Mouse (Mus musculus) intestine, embryonic 16.5 days (tissue): ENCODE measurements at regions not wholly inside any gene's neighbourhood (a gene's known extent, or its start where the extent isn't known, plus 50 kb on each side); places are given as distances from the start of the nearest gene placed in this dataset.

Source experiments
- ATAC-seq: fragments of 200-750 bp; cut with Nextera tagmentation; 2 replicates; pipeline ENCODE4 v1.8.0; 2017; ENCODE audit warnings: moderate TSS enrichment, moderate library complexity
- H3K27ac ChIP-seq: fragments of 300-500 bp; sonication (generic); 2 replicates; pipeline ENCODE4 v1.5.1; 2014; ENCODE audit warnings: mild to moderate bottlenecking, low read length
- H3K27me3 ChIP-seq: fragments of 300-500 bp; sonication (generic); replicated peaks from 2 replicates; pipeline ENCODE4 v1.6.1; 2014; ENCODE audit warnings: low read length, control low read depth, mixed read lengths; ENCODE audit not compliant: control insufficient read depth, insufficient read depth
- H3K36me3 ChIP-seq: fragments of 300-500 bp; sonication (generic); 2 replicates; pipeline ENCODE4 v1.6.1; 2014; ENCODE audit warnings: low read length, control low read depth; ENCODE audit not compliant: control insufficient read depth, insufficient read depth
- H3K4me1 ChIP-seq: fragments of 300-500 bp; sonication (generic); 2 replicates; pipeline ENCODE4 v1.6.1; 2014; ENCODE audit warnings: low read length, control low read depth, mixed read lengths; ENCODE audit not compliant: control insufficient read depth, insufficient read depth
- H3K4me2 ChIP-seq: fragments of 300-500 bp; sonication (generic); 2 replicates; pipeline ENCODE4 v1.6.1; 2014; ENCODE audit warnings: low read depth, low read length, control low read depth
- H3K4me3 ChIP-seq: fragments of 300-500 bp; sonication (generic); 2 replicates; pipeline ENCODE4 v1.5.1; 2014; ENCODE audit warnings: mild to moderate bottlenecking, low read length
- H3K9ac ChIP-seq: fragments of 300-500 bp; sonication (generic); 2 replicates; pipeline ENCODE4 v1.6.1; 2014; ENCODE audit warnings: low read depth, low read length
- H3K9me3 ChIP-seq: fragments of 300-500 bp; sonication (generic); 2 replicates; pipeline ENCODE4 v1.6.1; 2016; ENCODE audit warnings: low read length, control low read depth; ENCODE audit not compliant: control insufficient read depth
- WGBS: fragments of 180-500 bp; shearing (Covaris S2); extraction: QIAGEN DNeasy Blood & Tissue Kit; methylation state at CpG from one replicate; pipeline ENCODE4 v1.1.7; 2014; 5-methylcytosine and 5-hydroxymethylcytosine counted together

- WGBS, result 70% methylated on average over 7 of the region's 7 CpGs
- Histone ChIP-seq H3K9ac (no peak overlapping the region), H3K27ac (no peak overlapping the region), H3K36me3 (no peaks in the 10 kb centered on the region), H3K4me3 (no peak overlapping the region), H3K9me3 (no peaks in the 10 kb centered on the region), H3K4me2 (no peak overlapping the region), H3K27me3 (no peaks in the 10 kb centered on the region), H3K4me1 (no peaks in the 10 kb centered on the region)
- ATAC-seq, result no peak
These were observed 233.3 kb upstream of the Sox11 start for GRCm38 (mm10) chr12:27575629-27576028.

GRCm38 (mm10) chr12:27567250-27567649, 224.9 kb upstream of the Sox11 start:
- no peaks in the 10 kb centered on the region for H3K4me1 ChIP-seq
- no peaks in the 10 kb centered on the region for H3K36me3 ChIP-seq
- no peaks in the 10 kb centered on the region for H3K9me3 ChIP-seq
- no peak overlapping the region for H3K27ac ChIP-seq
- WGBS, result 59% methylated on average over 3 of the region's 3 CpGs
- H3K4me2 ChIP-seq, result no peak overlapping the region
- no peak overlapping the region for H3K9ac ChIP-seq
- ATAC-seq, result no peak
- H3K27me3 ChIP-seq, result no peaks in the 10 kb centered on the region
- no peak overlapping the region for H3K4me3 ChIP-seq

GRCm38 (mm10) chr12:27565965-27566507, 223.7 kb upstream of the Sox11 start:
- 48% methylated on average over 8 of the region's 8 CpGs for WGBS
- Histone ChIP-seq H3K4me1 (no peaks in the 10 kb centered on the region), H3K27ac (no peak overlapping the region), H3K4me3 (no peak overlapping the region), H3K27me3 (no peaks in the 10 kb centered on the region), H3K4me2 (no peak overlapping the region), H3K9me3 (no peaks in the 10 kb centered on the region), H3K36me3 (no peaks in the 10 kb centered on the region), H3K9ac (no peak overlapping the region)
- no peak for ATAC-seq

- ATAC-seq, result no peak
- no peak overlapping the region for H3K9ac ChIP-seq
- 74% methylated on average over 5 of the region's 5 CpGs for WGBS
These were observed 222.4 kb upstream of the Sox11 start for GRCm38 (mm10) chr12:27564641-27565306.

GRCm38 (mm10) chr12:27563900-27564299, 221.5 kb upstream of the Sox11 start:
- no peak overlapping the region for H3K4me3 ChIP-seq
- no peak overlapping the region for H3K9ac ChIP-seq
- no peak overlapping the region for H3K4me2 ChIP-seq
- WGBS, result 58% methylated on average over 3 of the region's 3 CpGs
- no peak for ATAC-seq
- no peak overlapping the region for H3K27ac ChIP-seq
- H3K27me3 ChIP-seq, result no peaks in the 10 kb centered on the region
- no peaks in the 10 kb centered on the region for H3K4me1 ChIP-seq
- H3K9me3 ChIP-seq, result no peaks in the 10 kb centered on the region
- no peaks in the 10 kb centered on the region for H3K36me3 ChIP-seq

More at GRCm38 (mm10) chr12:27564641-27565306, 222.4 kb upstream of the Sox11 start:
- no peak overlapping the region for H3K4me3 ChIP-seq
- no peaks in the 10 kb centered on the region for H3K36me3 ChIP-seq
- no peak overlapping the region for H3K4me2 ChIP-seq
- H3K27me3 ChIP-seq, result no peaks in the 10 kb centered on the region
- H3K4me1 ChIP-seq, result no peaks in the 10 kb centered on the region
- no peak overlapping the region for H3K27ac ChIP-seq
- H3K9me3 ChIP-seq, result no peaks in the 10 kb centered on the region

- Histone ChIP-seq H3K4me3 (no peak overlapping the region), H3K4me1 (no peaks in the 10 kb centered on the region), H3K9me3 (no peaks in the 10 kb centered on the region), H3K9ac (no peak overlapping the region), H3K36me3 (no peaks in the 10 kb centered on the region), H3K27me3 (no peaks in the 10 kb centered on the region), H3K27ac (no peak overlapping the region), H3K4me2 (no peak overlapping the region)
- no peak for ATAC-seq
- WGBS, result 62% methylated on average over 1 of the region's 1 CpGs
These were observed 210.4 kb upstream of the Sox11 start for GRCm38 (mm10) chr12:27552809-27553208.

GRCm38 (mm10) chr12:27538210-27538609, 195.8 kb upstream of the Sox11 start:
- H3K4me3 ChIP-seq, result no peak overlapping the region
- no peak overlapping the region for H3K27ac ChIP-seq
- no peak overlapping the region for H3K4me2 ChIP-seq
- H3K4me1 ChIP-seq, result no peaks in the 10 kb centered on the region
- WGBS, result 33% methylated on average over 4 of the region's 4 CpGs
- H3K27me3 ChIP-seq, result no peaks in the 10 kb centered on the region
- no peaks in the 10 kb centered on the region for H3K36me3 ChIP-seq
- H3K9me3 ChIP-seq, result no peaks in the 10 kb centered on the region
- no peak for ATAC-seq
- H3K9ac ChIP-seq, result no peak overlapping the region

- Histone ChIP-seq H3K4me3 (no peak overlapping the region), H3K27me3 (no peaks in the 10 kb centered on the region), H3K27ac (no peak overlapping the region), H3K9me3 (no peaks in the 10 kb centered on the region), H3K4me2 (no peak overlapping the region), H3K36me3 (no peaks in the 10 kb centered on the region), H3K9ac (no peak overlapping the region), H3K4me1 (no peaks in the 10 kb centered on the region)
- WGBS, result 72% methylated on average over 3 of the region's 3 CpGs
- no peak for ATAC-seq
These were observed 195.1 kb upstream of the Sox11 start for GRCm38 (mm10) chr12:27537507-27537906.

GRCm38 (mm10) chr12:27537017-27537416, 194.6 kb upstream of the Sox11 start:
- Histone ChIP-seq H3K9ac (no peak overlapping the region), H3K27ac (no peak overlapping the region), H3K9me3 (no peaks in the 10 kb centered on the region), H3K4me2 (peak overlapping the region; percentile 38), H3K27me3 (no peaks in the 10 kb centered on the region), H3K36me3 (no peaks in the 10 kb centered on the region), H3K4me1 (no peaks in the 10 kb centered on the region), H3K4me3 (no peak overlapping the region)
- WGBS, result 43% methylated on average over 9 of the region's 9 CpGs
- no peak for ATAC-seq

- Histone ChIP-seq H3K9me3 (no peaks in the 10 kb centered on the region), H3K4me2 (no peak overlapping the region), H3K27me3 (no peaks in the 10 kb centered on the region), H3K4me1 (no peaks in the 10 kb centered on the region), H3K27ac (no peak overlapping the region), H3K4me3 (no peak overlapping the region), H3K9ac (no peak overlapping the region), H3K36me3 (no peaks in the 10 kb centered on the region)
- no peak for ATAC-seq
- WGBS, result 49% methylated on average over 2 of the region's 2 CpGs
These were observed 183.2 kb upstream of the Sox11 start for GRCm38 (mm10) chr12:27525604-27526003.
